Mouse (Mus musculus): ENCODE results near the gene Phactr4.

Gene Phactr4

GRCm38 (mm10) chr4:132338943-132339342 lies 83.3 kb downstream of the Phactr4 start:
- DNase-seq (ENCODE audit: extremely low read depth, low read depth), result no peak

- DNase-seq (ENCODE audit: extremely low read depth, low read depth), result no peak
Observed at GRCm38 (mm10) chr4:132332880-132333279, 89.4 kb downstream of the Phactr4 start.

- DNase-seq (ENCODE audit: extremely low read depth, low read depth), result no peak
Observed at GRCm38 (mm10) chr4:132331960-132332359, 90.3 kb downstream of the Phactr4 start.

- DNase-seq (ENCODE audit: extremely low read depth, low read depth), result no peak
Observed at GRCm38 (mm10) chr4:132329835-132330354, 92.4 kb downstream of the Phactr4 start.

GRCm38 (mm10) chr4:132329115-132329834 lies 93.0 kb downstream of the Phactr4 start, which contains the start of gene Trnau1ap:
Trnau1ap (minus strand) TSS chr4:132329538.
- DNase-seq (ENCODE audit: extremely low read depth, low read depth), result peak; percentile 75

GRCm38 (mm10) chr4:132328391-132328982 lies 93.8 kb downstream of the Phactr4 start:
- DNase-seq (ENCODE audit: extremely low read depth, low read depth), result no peak

GRCm38 (mm10) chr4:132326481-132326880 lies 95.8 kb downstream of the Phactr4 start:
- DNase-seq (ENCODE audit: extremely low read depth, low read depth), result no peak

GRCm38 (mm10) chr4:132315711-132316110 lies 106.6 kb downstream of the Phactr4 start:
- DNase-seq (ENCODE audit: extremely low read depth, low read depth), result no peak

GRCm38 (mm10) chr4:132312627-132313026 lies 109.7 kb downstream of the Phactr4 start:
- DNase-seq (ENCODE audit: extremely low read depth, low read depth), result no peak

- DNase-seq (ENCODE audit: extremely low read depth, low read depth), result no peak
Observed at GRCm38 (mm10) chr4:132311801-132312200, 110.5 kb downstream of the Phactr4 start.

GRCm38 (mm10) chr4:132311209-132311608 lies 111.1 kb downstream of the Phactr4 start:
- peak; percentile 26 for DNase-seq (ENCODE audit: extremely low read depth, low read depth)

GRCm38 (mm10) chr4:132309849-132310472 lies 112.3 kb downstream of the Phactr4 start:
- DNase-seq (ENCODE audit: extremely low read depth, low read depth), result peak; percentile 66

GRCm38 (mm10) chr4:132309140-132309848 lies 113.0 kb downstream of the Phactr4 start:
- DNase-seq (ENCODE audit: extremely low read depth, low read depth), result peak; percentile 61

- DNase-seq (ENCODE audit: extremely low read depth, low read depth), result peak; percentile 88
Observed at GRCm38 (mm10) chr4:132308437-132309139, 113.7 kb downstream of the Phactr4 start.

GRCm38 (mm10) chr4:132306004-132306403 lies 116.3 kb downstream of the Phactr4 start:
- DNase-seq (ENCODE audit: extremely low read depth, low read depth), result no peak
